Mouse (Mus musculus) testis, adult 2 months (tissue): Measurements from ENCODE around the gene Dnah9. TPM values are rescaled to one million over a fixed set of nuclear protein-coding genes. Genes with fewer than 3 reads are reported as not detected.

Experiments
- H3K27ac ChIP-seq: fragments of 200-500 bp; 2 replicates; pipeline ENCODE4 v1.5.1; 2012; ENCODE audit warnings: low read depth, low read length; ENCODE audit not compliant: control insufficient read depth, insufficient read depth
- H3K27me3 ChIP-seq: fragments of 200-500 bp; 2 replicates; pipeline ENCODE4 v1.6.1; 2012; ENCODE audit warnings: mild to moderate bottlenecking, low read length, moderate library complexity; ENCODE audit not compliant: control insufficient read depth, insufficient read depth
- H3K36me3 ChIP-seq: fragments of 200-500 bp; 2 replicates; pipeline ENCODE4 v1.6.1; 2012; ENCODE audit warnings: mild to moderate bottlenecking, low read length; ENCODE audit not compliant: control insufficient read depth, insufficient read depth
- H3K4me1 ChIP-seq: fragments of 200-500 bp; 2 replicates; pipeline ENCODE4 v1.6.1; 2012; ENCODE audit warnings: low read length; ENCODE audit not compliant: control insufficient read depth, insufficient read depth
- H3K4me3 ChIP-seq: fragments of 200-500 bp; 2 replicates; pipeline ENCODE4 v1.5.1; 2012; ENCODE audit warnings: low read depth, mild to moderate bottlenecking, low read length, moderate library complexity, mixed read lengths; ENCODE audit not compliant: control insufficient read depth
- CTCF ChIP-seq: fragments of 200-500 bp; IDR thresholded peaks from 2 replicates; pipeline ENCODE4 v1.5.1; 2012; ENCODE audit warnings: low read depth, mild to moderate bottlenecking, inconsistent platforms, low read length, moderate library complexity; ENCODE audit not compliant: control insufficient read depth, insufficient read depth, insufficient replicate concordance
- POLR2A ChIP-seq: fragments of 200-500 bp; IDR thresholded peaks from 2 replicates; pipeline ENCODE4 v1.6.1; 2012; ENCODE audit warnings: low read depth, mild to moderate bottlenecking, inconsistent platforms, low read length, moderate library complexity; ENCODE audit not compliant: control insufficient read depth
- polyA plus RNA-seq: library from polyadenylated mRNA; depleted of rRNA; stranded (reverse); fragments of >200 nt; gene quantifications from 2 replicates; pipeline ENCODE4 v1.2.3, GENCODE M21; 2012

Dnah9 gene
- polyA plus RNA-seq, 1 experiment, result 1.6 TPM

- Histone ChIP-seq H3K36me3 (no peaks in the 10 kb centered on the region), H3K4me1 (no peaks in the 10 kb centered on the region), H3K27me3 (no peaks in the 10 kb centered on the region), H3K27ac (no peak overlapping the region), H3K4me3 (no peak overlapping the region)
- TF ChIP-seq POLR2A, result no peak
These were observed 373.7 kb downstream of the Dnah9 start for GRCm38 (mm10) chr11:65794428-65795219.

- Histone ChIP-seq H3K27me3 (no peaks in the 10 kb centered on the region), H3K36me3 (no peaks in the 10 kb centered on the region), H3K4me3 (peak within 1 kb of the TSS; percentile 84), H3K27ac (no peak within 1 kb of the TSS), H3K4me1 (no peaks in the 10 kb centered on the region)
- TF ChIP-seq CTCF (no peak), POLR2A (peak; percentile 83)
These were observed 380.2 kb downstream of the Dnah9 start, which contains the start of gene Map2k4 for GRCm38 (mm10) chr11:65788154-65788553. Gene Map2k4 (minus strand): TSS chr11:65788297.

- Histone ChIP-seq H3K27me3 (no peaks in the 10 kb centered on the region), H3K4me3 (peak overlapping the region; percentile 84), H3K36me3 (no peaks in the 10 kb centered on the region), H3K27ac (no peak overlapping the region), H3K4me1 (no peaks in the 10 kb centered on the region)
- no peak for TF ChIP-seq POLR2A
- TF ChIP-seq CTCF, result no peak
These were observed 380.8 kb downstream of the Dnah9 start for GRCm38 (mm10) chr11:65787421-65788151.

GRCm38 (mm10) chr11:65786160-65786559 lies 382.2 kb downstream of the Dnah9 start:
- Histone ChIP-seq H3K4me1 (no peaks in the 10 kb centered on the region), H3K36me3 (no peaks in the 10 kb centered on the region), H3K4me3 (no peak overlapping the region), H3K27me3 (no peaks in the 10 kb centered on the region), H3K27ac (no peak overlapping the region)
- TF ChIP-seq CTCF, result no peak
- TF ChIP-seq POLR2A, result no peak

- no peaks in the 10 kb centered on the region for H3K4me1 ChIP-seq
- no peak overlapping the region for H3K4me3 ChIP-seq
- no peak for TF ChIP-seq CTCF
- no peak for TF ChIP-seq POLR2A
- H3K27ac ChIP-seq, result no peak overlapping the region
- no peaks in the 10 kb centered on the region for H3K27me3 ChIP-seq
- no peaks in the 10 kb centered on the region for H3K36me3 ChIP-seq
These were observed 386.8 kb downstream of the Dnah9 start for GRCm38 (mm10) chr11:65781596-65781995.
